8 mouse cellular contexts compared by ENCODE assay signal in genomic region chr6:29396714-29397540, GRCm38 (mm10). TPM values are rescaled to one million over a fixed set of nuclear protein-coding genes. Genes with fewer than 3 reads are reported as not detected.
DNase-seq lines count a peak whose midpoint lies in the region; ATAC-seq and TF ChIP-seq lines count a peak whose summit lies in the region.

No protein-coding gene starts in this region.

- no peak for TF ChIP-seq EP300 in lung, postnatal 0 days (IDR thresholded peaks at IDR 0.05)

- ATAC-seq in heart, embryonic 15.5 days (replicated peaks; ENCODE audit: insufficient number of reproducible peaks, insufficient read depth, low FRiP score, low read depth), result peak; percentile 45
- ATAC-seq in lung, postnatal 0 days, result peak; percentile 68
- ATAC-seq in erythroid progenitor cell, adult 5-6 weeks (replicated peaks; ENCODE audit: low FRiP score, poor library complexity, severe bottlenecking), result no peak

- H3K27me3 ChIP-seq in heart, embryonic 15.5 days, result no peaks in the 10 kb centered on the region; the same call in 1 of the 2 replicates
- H3K27me3 ChIP-seq in lung, postnatal 0 days (replicated peaks; ENCODE audit: insufficient read depth, low read length), result peaks cover 16% of the 10 kb centered on the region

- no peak for TF ChIP-seq CTCF in gastrocnemius, adult 2 months (IDR thresholded peaks at IDR 0.05)
- TF ChIP-seq CTCF in lung, postnatal 0 days (IDR thresholded peaks at IDR 0.05), result no peak

- H3K4me1 ChIP-seq in heart, embryonic 15.5 days (replicated peaks), result peaks cover 24% of the 10 kb centered on the region
- H3K4me1 ChIP-seq in lung, postnatal 0 days (ENCODE audit: insufficient read depth, low read depth, low read length), result peaks cover 2% of the 10 kb centered on the region; the same call in 1 of the 2 replicates

- no peaks in the 10 kb centered on the region for H3K9me3 ChIP-seq in heart, embryonic 15.5 days (replicated peaks)
- H3K9me3 ChIP-seq in lung, postnatal 0 days (ENCODE audit: low read length), result no peaks in the 10 kb centered on the region

- peak overlapping the region; percentile 63 for H3K27ac ChIP-seq in gastrocnemius, adult 2 months
- peak overlapping the region; percentile 83 for H3K27ac ChIP-seq in heart, embryonic 15.5 days
- H3K27ac ChIP-seq in lung, postnatal 0 days (ENCODE audit: low read length), result no peak overlapping the region

- peak overlapping the region; percentile 94 for H3K4me2 ChIP-seq in heart, embryonic 15.5 days
- peak overlapping the region; percentile 90 for H3K4me2 ChIP-seq in lung, postnatal 0 days (replicated peaks; ENCODE audit: low read depth, low read length)

- H3K36me3 ChIP-seq in heart, embryonic 15.5 days, result no peaks in the 10 kb centered on the region
- H3K36me3 ChIP-seq in lung, postnatal 0 days (ENCODE audit: insufficient read depth, low read length), result no peaks in the 10 kb centered on the region

- no peak for DNase-seq in gastrocnemius, adult 2 months
- no peak for DNase-seq in gastrocnemius, postnatal 25 days
- peak; percentile 48 to 52 for DNase-seq in right cerebral cortex, postnatal 10 days (ENCODE audit: low spot score in 2 of 2)
- no peak for DNase-seq in right cerebral cortex, postnatal 14 days
- DNase-seq in lung, postnatal 0 days (ENCODE audit: low spot score), result no peak
- DNase-seq in gastrocnemius, adult 8-10 months (ENCODE audit: low spot score in 2 of 2), result no peak

- H3K9ac ChIP-seq in heart, embryonic 15.5 days, result peak overlapping the region; percentile 75
- no peak overlapping the region for H3K9ac ChIP-seq in lung, postnatal 0 days (replicated peaks; ENCODE audit: low read depth)

- intact Hi-C loops in gastrocnemius, adult 2 months (cut with DNase I), result loop anchor here (5.0 kb wide), 1 partner anchor 90 kb away; no protein-coding TSS in a partner anchor

- 4% methylated on average over 23 of the region's 24 CpGs for WGBS in heart, embryonic 15.5 days
- 9% methylated on average over 20 of the region's 24 CpGs for WGBS in lung, postnatal 0 days

- H3K4me3 ChIP-seq in gastrocnemius, adult 2 months, result peak overlapping the region; percentile 86
- H3K4me3 ChIP-seq in heart, embryonic 15.5 days, result peak overlapping the region; percentile 81
- H3K4me3 ChIP-seq in lung, postnatal 0 days (ENCODE audit: low read depth, low read length), result peak overlapping the region; percentile 46

RNA-seq across cellular contexts. Expression of gene Ccdc136, which starts 0.8 kb away (rescaled TPM):
- 10 to 100 TPM in 1 of 2 experiments, 1 to 10 TPM in 1; 9.6 to 10.5 TPM for total RNA-seq in gastrocnemius, adult 2 months (2021)
- 10 to 100 TPM in 1 of 2 experiments, 1 to 10 TPM in 1; 8.0 to 14.1 TPM for total RNA-seq in gastrocnemius, postnatal 25 days (2021)
- 19.1 and 22.1 TPM in 2 replicates for polyA plus RNA-seq in heart, embryonic 15.5 days (2015; fragmentation: Nextera tagmentation; extraction: Ambion mirVana)
- polyA plus RNA-seq in lung, postnatal 0 days (2015; fragmentation: Nextera tagmentation; extraction: Ambion mirVana), result 3.0 and 4.6 TPM in 2 replicates
- not detected in 2 replicates for total RNA-seq in erythroid progenitor cell, adult 5-6 weeks (2015; ENCODE audit: low replicate concordance)
- total RNA-seq in erythroid progenitor cell, adult 5-6 weeks (2017; ENCODE audit: low replicate concordance), result not detected in 2 replicates
- total RNA-seq in gastrocnemius, adult 8-10 months (2022), result 10 to 100 TPM in 2 of 4 experiments, 1 to 10 TPM in 2; 9.0 to 12.0 (median 10.2) TPM

RNA-seq across cellular contexts. Expression of gene Opn1sw, which starts 8.7 kb away (rescaled TPM):
- under 1 TPM; 0.17 to 0.18 TPM for total RNA-seq in gastrocnemius, adult 2 months (2021)
- total RNA-seq in gastrocnemius, postnatal 25 days (2021), result under 1 TPM; 0.13 to 0.32 TPM
- 0.55 and 0.70 TPM in 2 replicates for polyA plus RNA-seq in heart, embryonic 15.5 days (2015; fragmentation: Nextera tagmentation; extraction: Ambion mirVana)
- 0.30 and 0.56 TPM in 2 replicates for polyA plus RNA-seq in lung, postnatal 0 days (2015; fragmentation: Nextera tagmentation; extraction: Ambion mirVana)
- not detected in 2 replicates for total RNA-seq in erythroid progenitor cell, adult 5-6 weeks (2015; ENCODE audit: low replicate concordance)
- not detected in 2 replicates for total RNA-seq in erythroid progenitor cell, adult 5-6 weeks (2017; ENCODE audit: low replicate concordance)
- under 1 TPM in 3 of 4 experiments, not detected in 1; 0.24 to 0.43 (median 0.31) TPM for total RNA-seq in gastrocnemius, adult 8-10 months (2022)

RNA-seq across cellular contexts. Expression of gene Flnc, which starts 36.1 kb away (rescaled TPM):
- total RNA-seq in gastrocnemius, adult 2 months (2021), result 100 to 1,000 TPM; 285 to 430 TPM
- total RNA-seq in gastrocnemius, postnatal 25 days (2021), result 100 to 1,000 TPM; 420 to 954 TPM
- 39.1 and 43.9 TPM in 2 replicates for polyA plus RNA-seq in heart, embryonic 15.5 days (2015; fragmentation: Nextera tagmentation; extraction: Ambion mirVana)
- polyA plus RNA-seq in lung, postnatal 0 days (2015; fragmentation: Nextera tagmentation; extraction: Ambion mirVana), result 1.2 and 1.5 TPM in 2 replicates
- total RNA-seq in erythroid progenitor cell, adult 5-6 weeks (2015; ENCODE audit: low replicate concordance), result not detected in 2 replicates
- not detected in 2 replicates for total RNA-seq in erythroid progenitor cell, adult 5-6 weeks (2017; ENCODE audit: low replicate concordance)
- total RNA-seq in gastrocnemius, adult 8-10 months (2022), result 100 to 1,000 TPM; 357 to 417 (median 381) TPM

RNA-seq across cellular contexts. Expression of gene Calu, which starts 49.1 kb away (rescaled TPM):
- 100 to 1,000 TPM in 1 of 2 experiments, 10 to 100 TPM in 1; 73.7 to 104 TPM for total RNA-seq in gastrocnemius, adult 2 months (2021)
- 100 to 1,000 TPM in 1 of 2 experiments, 10 to 100 TPM in 1; 99.7 to 108 TPM for total RNA-seq in gastrocnemius, postnatal 25 days (2021)
- polyA plus RNA-seq in heart, embryonic 15.5 days (2015; fragmentation: Nextera tagmentation; extraction: Ambion mirVana), result 354 and 404 TPM in 2 replicates
- 232 and 238 TPM in 2 replicates for polyA plus RNA-seq in lung, postnatal 0 days (2015; fragmentation: Nextera tagmentation; extraction: Ambion mirVana)
- total RNA-seq in erythroid progenitor cell, adult 5-6 weeks (2015; ENCODE audit: low replicate concordance), result 23.1 and 26.7 TPM in 2 replicates
- 41.5 and 53.8 TPM in 2 replicates for total RNA-seq in erythroid progenitor cell, adult 5-6 weeks (2017; ENCODE audit: low replicate concordance)
- 10 to 100 TPM; 66.3 to 77.3 (median 75.0) TPM for total RNA-seq in gastrocnemius, adult 8-10 months (2022)

Comparison
In these comparisons a context has a peak if more than half of its experiments do, and no peak if none do; other contexts are left out.
1. DNase-seq: peak in right cerebral cortex, postnatal 10 days (2 of 2); none in gastrocnemius, adult 2 months (single experiment), gastrocnemius, postnatal 25 days (single experiment), right cerebral cortex, postnatal 14 days (single experiment), lung, postnatal 0 days (single experiment) and gastrocnemius, adult 8-10 months (0 of 2).
2. RNA of gene Ccdc136, which starts 0.8 kb away (total RNA-seq): 8.0 to 14.1 TPM in gastrocnemius, postnatal 25 days, 9.0 to 12.0 TPM in gastrocnemius, adult 8-10 months and 9.6 to 10.5 TPM in gastrocnemius, adult 2 months; not detected in erythroid progenitor cell, adult 5-6 weeks; every median in the first group is over 4 times any median in the second.
3. RNA of gene Flnc, which starts 36.1 kb away (total RNA-seq): 420 to 954 TPM in gastrocnemius, postnatal 25 days, 285 to 430 TPM in gastrocnemius, adult 2 months and 357 to 417 TPM in gastrocnemius, adult 8-10 months; not detected in erythroid progenitor cell, adult 5-6 weeks; every median in the first group is over 100 times any median in the second.
4. Peak in every context shown above with its lines, with median percentiles within 50 percentile points of each other: H3K4me3 ChIP-seq.